In genomic region chr14:98155725-98156392, GRCm38 (mm10) we compare ENCODE assay signal across 17 mouse cellular contexts. TPM values are rescaled to one million over a fixed set of nuclear protein-coding genes. Genes with fewer than 3 reads are reported as not detected.
A peak's percentile ranks its signal among the peaks of the same experiment; 100 is the strongest.
DNase-seq lines count a peak whose midpoint lies in the region; ATAC-seq and TF ChIP-seq lines count a peak whose summit lies in the region.
"Had no signal": no experiment of that assay in that cellular context is flagged by ENCODE, and none has a peak within 500 bp of the region (broad histone marks: within the 10 kb centered on the region; RNA-seq: fewer than 3 reads in every experiment).

No protein-coding gene starts in this region.

- peak; percentile 9 for DNase-seq in heart, adult 11 months
- no peak for DNase-seq in heart, postnatal 25 days (ENCODE audit: low spot score)
- peak; percentile 54 for DNase-seq in brain, embryonic 14.5 days (ENCODE audit: low read depth)
- no peak for DNase-seq in gastrocnemius, postnatal 36 days
- no peak for DNase-seq in cerebellum, adult 18-20 months
- DNase-seq in frontal cortex, postnatal 14 days (ENCODE audit: low spot score in 2 of 2) = no peak
- DNase-seq: adrenal gland, postnatal 25 days; heart, adult 18-20 months; heart, postnatal 10 days; kidney, adult 11 months; kidney, postnatal 4 days; lung, embryonic 14.5 days had no signal

- H3K27me3 ChIP-seq in hindbrain, embryonic 15.5 days = no peaks in the 10 kb centered on the region
- no peaks in the 10 kb centered on the region for H3K27me3 ChIP-seq in midbrain, embryonic 16.5 days (ENCODE audit: control insufficient read depth, insufficient read depth, low read depth, low read length)
- H3K27me3 ChIP-seq: heart, embryonic 12.5 days had no signal

- H3K9ac ChIP-seq in hindbrain, embryonic 15.5 days = no peak overlapping the region
- H3K9ac ChIP-seq in midbrain, embryonic 16.5 days (ENCODE audit: low read depth, low read length) = no peak overlapping the region
- H3K9ac ChIP-seq: heart, embryonic 12.5 days; liver, embryonic 14.5 days; lung, embryonic 14.5 days had no signal

- H3K27ac ChIP-seq in hindbrain, embryonic 15.5 days (replicated peaks) = peak overlapping the region; percentile 21; the same call in 1 of the 2 replicates
- H3K27ac ChIP-seq in midbrain, embryonic 16.5 days (ENCODE audit: low read length) = no peak overlapping the region
- H3K27ac ChIP-seq: forebrain, embryonic 10.5 days; liver, embryonic 14.5 days had no signal

- WGBS in hindbrain, embryonic 15.5 days = 23% methylated on average over 7 of the region's 7 CpGs
- WGBS in midbrain, embryonic 16.5 days = 30% methylated on average over 7 of the region's 7 CpGs

- H3K4me3 ChIP-seq in hindbrain, embryonic 15.5 days = no peak overlapping the region
- no peak overlapping the region for H3K4me3 ChIP-seq in midbrain, embryonic 16.5 days (ENCODE audit: low read depth, low read length)
- H3K4me3 ChIP-seq: forebrain, embryonic 10.5 days; heart, embryonic 12.5 days had no signal

- no peaks in the 10 kb centered on the region for H3K9me3 ChIP-seq in hindbrain, embryonic 15.5 days
- H3K9me3 ChIP-seq in midbrain, embryonic 16.5 days (replicated peaks; ENCODE audit: control insufficient read depth, low read length, poor library complexity, severe bottlenecking) = no peaks in the 10 kb centered on the region
- H3K9me3 ChIP-seq: forebrain, embryonic 10.5 days; heart, embryonic 12.5 days had no signal

- intact Hi-C loops in heart, postnatal 25 days (cut with DNase I) = no loop called here
- intact Hi-C loops in gastrocnemius, postnatal 36 days (cut with DNase I) = no loop called here

- H3K36me3 ChIP-seq in hindbrain, embryonic 15.5 days = no peaks in the 10 kb centered on the region
- no peaks in the 10 kb centered on the region for H3K36me3 ChIP-seq in midbrain, embryonic 16.5 days (ENCODE audit: control insufficient read depth, insufficient read depth, low read length)
- H3K36me3 ChIP-seq: heart, embryonic 12.5 days had no signal

- 0 out of 2 replicates have a peak, but pooled peaks have one; percentile 50 for ATAC-seq in hindbrain, embryonic 15.5 days (ENCODE audit: low FRiP score, low read depth)
- ATAC-seq in midbrain, embryonic 16.5 days = peak; percentile 75

- TF ChIP-seq POLR2A in brain, embryonic 14.5 days (IDR thresholded peaks at IDR 0.05; ENCODE audit: borderline replicate concordance, extremely low read depth, insufficient read depth, insufficient read length, poor library complexity, severe bottlenecking) = no peak

- TF ChIP-seq CTCF in brain, embryonic 14.5 days (IDR thresholded peaks at IDR 0.05; ENCODE audit: borderline replicate concordance, extremely low read depth, insufficient read depth, insufficient read length) = no peak

- peaks cover 16% of the 10 kb centered on the region for H3K4me1 ChIP-seq in hindbrain, embryonic 15.5 days (replicated peaks)
- H3K4me1 ChIP-seq in midbrain, embryonic 16.5 days (ENCODE audit: control insufficient read depth, insufficient read depth, low read length) = peaks cover 13% of the 10 kb centered on the region

- H3K4me2 ChIP-seq in hindbrain, embryonic 15.5 days = peak overlapping the region; percentile 24
- H3K4me2 ChIP-seq in midbrain, embryonic 16.5 days (ENCODE audit: low read length) = peak overlapping the region; percentile 34
- H3K4me2 ChIP-seq: heart, embryonic 12.5 days; lung, embryonic 14.5 days had no signal

RNA-seq across cellular contexts. Expression of gene Dach1, which starts 13.7 kb away (rescaled TPM):
- total RNA-seq in heart, postnatal 25 days (2021) = 1 to 10 TPM; 6.0 to 8.3 TPM
- polyA plus RNA-seq in brain, embryonic 14.5 days (2012; rRNA removed) = 13.1 and 23.1 TPM in 2 replicates
- 14.7 and 16.2 TPM in 2 replicates for polyA plus RNA-seq in hindbrain, embryonic 15.5 days (2015; fragmentation: Nextera tagmentation; extraction: Ambion mirVana)
- 9.4 and 9.7 TPM in 2 replicates for polyA plus RNA-seq in midbrain, embryonic 16.5 days (2015; fragmentation: Nextera tagmentation; extraction: Ambion mirVana)
- 1 to 10 TPM; 1.7 to 3.9 TPM for total RNA-seq in gastrocnemius, postnatal 36 days (2021)

Comparison
In these comparisons a context has a peak if more than half of its experiments do, and no peak if none do; other contexts are left out.
1. DNase-seq: peak in heart, adult 11 months (single experiment) and brain, embryonic 14.5 days (single experiment); none in heart, postnatal 25 days (single experiment), gastrocnemius, postnatal 36 days (0 of 2), cerebellum, adult 18-20 months (0 of 2) and frontal cortex, postnatal 14 days (0 of 2).